Mouse (Mus musculus) layer of hippocampus, postnatal 14 days (tissue): Measurements from ENCODE around the gene Gm10073. TPM values are rescaled to one million over a fixed set of nuclear protein-coding genes. Genes with fewer than 3 reads are reported as not detected.
A peak's percentile ranks its signal among the peaks of the same experiment; 100 is the strongest.
"Not testable (repeated sequence)": the region's sequence is repeated elsewhere in the genome, so short reads cannot be mapped to it uniquely, and the experiment has no call there.

ENCODE experiments used
- DNase-seq, 2 experiments: peaks; one replicate each; pipeline ENCODE4 v3.0.0; 2021 to 2022; ENCODE audit warnings: low spot score in 2 of 2, mixed read lengths in 1 of 2
- total RNA-seq, 2 experiments: library from RNA; stranded (reverse); gene quantifications; 2 replicates each; pipeline ENCODE4 v1.2.3; 2021

The Gm10073 gene
- total RNA-seq, 2 experiments from 2014 or later, result 83.2 to 104 TPM

DNA sequence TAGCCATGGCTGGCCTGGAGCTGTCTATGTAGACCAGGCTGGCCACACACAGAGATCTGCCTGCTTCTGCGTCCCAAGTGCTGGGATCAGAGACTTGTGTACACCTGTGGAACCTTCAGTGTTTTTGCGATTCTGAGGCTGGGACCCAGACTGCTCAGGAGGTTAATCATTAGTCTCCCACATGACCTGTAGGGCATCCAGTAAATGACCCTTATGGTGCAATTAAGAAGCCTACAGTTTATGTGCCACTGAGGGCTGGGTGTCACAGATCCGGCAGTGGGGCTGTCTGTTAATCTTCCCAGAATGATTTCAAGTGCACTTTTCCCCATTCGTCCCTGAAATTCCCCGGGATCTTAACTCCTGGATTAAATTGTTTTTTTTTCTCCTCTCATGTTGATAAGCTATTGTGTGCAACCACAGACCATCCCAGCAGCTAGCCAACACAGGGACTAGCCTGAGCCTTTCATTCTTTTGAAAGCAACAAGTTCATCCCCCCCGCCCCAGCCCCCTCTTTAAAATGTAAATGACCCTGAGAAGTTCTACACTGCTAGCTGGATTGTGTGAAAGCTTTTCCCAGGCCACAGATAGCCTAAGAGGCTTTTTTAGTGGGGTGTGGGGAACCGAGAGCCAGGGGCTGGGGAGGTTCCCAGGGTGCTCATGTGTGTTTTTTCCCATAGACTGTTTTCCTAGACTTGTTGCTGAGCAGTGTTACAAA lies 26.2 kb upstream of the Gm10073 start:
- DNase-seq, result no peak

DNA sequence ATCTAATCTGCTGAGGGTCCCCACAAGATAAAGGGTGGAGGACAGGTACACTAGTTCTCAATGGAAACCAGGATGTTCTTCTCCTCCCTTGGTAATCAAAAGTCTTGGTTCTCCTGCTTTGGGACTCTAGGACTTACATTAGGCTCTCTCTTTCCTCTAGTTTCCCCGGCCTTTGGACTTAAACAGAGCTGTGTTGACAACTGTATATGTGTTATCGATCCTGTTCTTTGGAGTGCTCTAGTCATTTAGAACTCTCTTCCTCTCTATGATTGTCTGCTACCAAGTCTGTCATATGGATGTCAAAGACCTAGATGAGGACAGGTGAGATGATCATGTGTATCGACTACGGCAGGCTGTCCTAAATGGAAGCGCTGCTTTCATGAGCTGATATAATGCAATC lies 23.8 kb upstream of the Gm10073 start:
- no peak for DNase-seq

DNA sequence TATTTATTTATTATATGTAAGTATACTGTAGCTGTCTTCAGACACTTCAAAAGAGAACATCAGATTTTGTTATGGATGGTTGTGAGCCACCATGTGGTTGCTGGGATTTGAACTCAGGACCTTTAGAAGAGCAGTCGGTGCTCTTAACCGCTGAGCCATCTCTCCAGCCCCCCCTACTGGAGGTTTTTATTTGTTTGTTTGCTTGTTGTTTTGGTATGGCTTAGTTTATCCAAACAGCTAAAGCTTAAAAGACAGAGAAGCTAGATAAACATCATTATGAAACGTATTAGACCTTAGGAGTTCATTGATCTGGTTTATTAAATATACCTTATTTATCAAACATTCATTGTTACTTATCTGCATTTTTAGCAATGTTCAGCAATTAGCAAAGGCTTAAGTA lies 22.4 kb upstream of the Gm10073 start:
- not testable (repeated sequence) for DNase-seq

DNA sequence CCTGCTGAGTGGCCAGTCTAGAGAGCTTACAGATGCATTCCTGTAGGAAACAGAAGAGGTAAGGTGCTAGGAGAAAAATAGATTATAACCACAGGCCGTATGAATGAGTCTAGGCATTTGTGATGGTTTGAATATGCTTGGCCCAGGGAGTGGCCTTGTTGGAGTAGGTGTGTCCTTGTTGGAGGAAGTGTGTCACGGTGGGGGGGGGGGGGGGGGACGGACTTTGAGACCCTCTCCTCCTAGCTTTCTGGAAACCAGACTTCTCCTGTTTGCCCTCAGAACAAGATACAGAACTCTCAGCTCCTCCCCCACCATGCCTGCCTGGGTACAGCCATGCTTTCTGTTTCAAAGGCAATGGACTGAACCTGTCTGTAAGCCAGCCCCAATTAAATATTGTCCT lies 19.2 kb upstream of the Gm10073 start:
- DNase-seq, result no peak

DNA sequence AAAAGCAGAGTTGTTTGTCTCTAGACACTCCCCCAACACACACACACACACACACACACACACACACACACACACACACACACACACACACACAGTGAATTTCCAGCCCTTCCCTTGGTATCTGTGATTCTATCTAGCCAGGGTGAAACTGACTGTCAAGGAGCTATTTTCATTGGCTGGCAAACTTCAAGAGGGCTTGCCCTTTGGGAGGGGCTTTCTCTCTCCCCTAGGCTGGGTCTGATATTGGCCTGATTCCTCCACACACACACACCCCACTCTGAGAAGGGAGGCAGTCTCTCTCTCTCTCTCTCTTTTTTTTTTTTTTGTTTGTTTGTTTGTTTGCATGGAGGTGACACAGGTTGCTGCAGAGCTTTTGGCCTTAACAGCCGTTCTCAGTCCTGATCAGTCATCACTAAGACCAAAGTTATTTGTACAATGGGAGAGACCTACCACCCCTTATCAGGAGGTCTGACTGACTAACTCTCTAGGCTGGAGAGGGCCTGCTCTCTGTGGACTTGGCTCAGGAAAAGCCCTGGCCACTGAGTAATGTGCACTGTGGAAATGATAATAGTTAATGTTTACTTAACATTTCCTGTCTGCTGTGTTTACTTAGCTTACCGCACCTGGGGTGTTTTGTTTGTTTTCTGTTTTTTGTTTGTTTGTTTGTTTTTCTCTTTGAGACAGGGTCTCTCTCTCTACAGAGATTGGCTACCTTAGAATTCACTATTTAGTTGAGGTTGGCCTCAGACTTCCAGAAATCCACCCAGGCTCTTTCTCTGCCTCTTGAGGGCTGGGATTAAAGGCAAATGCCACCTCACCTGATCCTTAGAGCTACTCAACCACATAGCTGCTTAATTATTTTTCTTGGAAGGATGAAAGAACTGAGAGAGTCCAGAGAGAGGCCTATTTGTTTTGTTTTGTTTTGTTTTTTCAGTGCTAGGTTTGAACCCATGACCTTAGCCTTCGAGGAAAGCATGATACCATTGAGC lies 15.5 kb upstream of the Gm10073 start:
- no peak for DNase-seq

DNA sequence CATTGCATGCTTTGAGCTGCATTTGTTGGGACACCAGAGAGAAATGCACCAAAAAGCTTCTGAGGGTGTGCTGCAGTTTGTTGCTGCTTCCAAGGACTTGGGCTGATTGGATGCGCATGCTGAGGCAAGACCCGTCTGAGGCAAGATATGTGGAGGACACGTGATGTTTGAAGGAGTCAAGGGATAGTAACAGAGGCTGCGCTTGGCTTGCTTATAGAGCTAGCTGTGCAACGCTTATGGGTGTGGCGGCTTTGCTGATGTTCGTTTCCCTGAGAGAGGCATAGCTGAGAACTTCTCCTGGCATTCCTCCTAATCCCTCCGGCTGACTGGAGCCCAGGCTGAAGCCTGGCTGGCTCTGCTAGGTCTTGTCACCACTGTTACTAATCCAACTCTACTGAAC lies 13.6 kb upstream of the Gm10073 start:
- DNase-seq, result no peak

DNA sequence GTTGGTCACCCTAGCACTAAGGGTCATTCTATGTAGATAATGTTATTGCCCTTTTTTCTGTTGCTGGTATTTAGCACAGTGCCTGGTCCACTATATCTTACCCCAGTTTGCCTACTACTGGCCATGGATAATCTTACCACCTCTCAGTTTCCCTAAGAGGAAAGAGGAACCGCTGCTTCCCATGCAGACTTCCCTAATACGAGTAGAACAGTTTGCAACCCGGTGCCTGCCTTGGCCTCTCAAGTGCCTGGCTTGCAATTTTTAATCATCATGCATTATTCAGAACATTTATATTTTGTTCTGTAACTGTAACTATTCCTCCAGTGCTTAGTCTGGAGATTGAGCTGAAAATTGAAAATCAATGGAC lies 12.4 kb upstream of the Gm10073 start:
- no peak for DNase-seq

DNA sequence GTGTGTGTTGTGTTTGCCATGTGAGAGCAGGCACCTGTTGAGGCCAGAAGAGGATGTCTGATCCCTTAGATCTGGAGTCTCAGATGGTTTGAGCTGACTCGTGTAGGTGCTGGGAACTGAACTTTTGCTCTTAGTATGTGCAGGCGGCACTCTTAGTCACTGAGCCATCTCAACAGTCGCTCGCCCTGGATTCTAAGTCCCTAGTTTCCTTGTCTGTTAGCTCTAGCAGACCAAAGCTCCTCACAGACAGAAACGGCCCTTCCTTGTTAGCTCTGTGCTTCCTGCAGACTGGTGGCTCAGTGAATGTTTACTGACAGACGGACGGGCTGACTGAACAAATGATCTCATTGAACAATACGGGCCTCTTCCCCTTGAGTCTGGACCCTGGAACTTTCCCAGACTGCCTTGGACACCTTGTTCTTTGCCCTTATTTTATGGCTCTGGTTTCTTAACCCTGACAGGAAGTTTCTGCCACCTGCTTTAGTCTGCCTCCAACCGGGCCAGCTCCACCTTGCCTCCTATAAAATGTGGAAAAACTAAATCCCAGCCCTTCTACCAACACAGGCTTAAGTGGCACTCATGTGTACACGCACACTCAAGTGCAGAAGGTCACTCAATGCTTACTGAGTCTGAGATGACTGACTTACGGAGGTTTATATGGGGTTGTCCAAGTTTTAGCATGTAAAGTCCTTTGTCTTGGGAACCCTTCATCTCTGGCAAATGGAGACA lies 11.8 kb upstream of the Gm10073 start:
- no peak for DNase-seq

DNA sequence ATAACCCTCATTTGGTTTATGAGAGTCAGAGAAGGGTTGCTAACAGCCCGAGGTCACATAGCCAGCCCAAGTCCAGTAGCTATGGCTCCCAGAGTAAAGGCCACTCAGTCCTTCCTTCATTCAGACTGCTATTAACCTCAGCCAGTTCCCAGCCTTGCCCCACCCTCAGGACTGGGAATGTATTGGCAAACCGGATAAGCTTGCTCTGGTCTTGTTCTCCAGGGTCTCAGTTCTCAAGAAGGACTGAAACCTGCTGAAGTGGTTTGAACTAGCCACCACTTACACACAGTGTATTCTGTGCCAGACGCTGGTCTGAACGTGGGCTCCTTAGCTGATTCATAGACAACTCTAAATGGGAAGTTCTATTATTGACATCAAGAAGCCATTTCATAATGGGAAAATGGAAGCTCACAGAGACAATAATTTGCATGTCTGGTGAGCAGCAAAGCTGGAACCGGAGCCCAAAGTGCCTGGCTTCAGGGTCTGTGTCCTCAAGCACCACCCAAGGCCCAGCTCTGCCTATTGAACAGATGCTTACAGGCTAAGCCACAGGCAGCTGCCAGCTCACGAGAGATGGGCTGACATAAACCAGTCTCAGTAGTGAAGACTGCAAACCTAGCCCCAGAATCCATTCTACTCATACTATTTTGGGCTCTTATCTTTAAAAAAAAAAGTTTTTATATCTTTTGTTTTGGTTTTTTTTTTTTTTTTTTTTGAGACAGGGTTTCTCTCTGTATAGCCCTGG lies 8.3 kb upstream of the Gm10073 start:
- DNase-seq, result no peak

DNA sequence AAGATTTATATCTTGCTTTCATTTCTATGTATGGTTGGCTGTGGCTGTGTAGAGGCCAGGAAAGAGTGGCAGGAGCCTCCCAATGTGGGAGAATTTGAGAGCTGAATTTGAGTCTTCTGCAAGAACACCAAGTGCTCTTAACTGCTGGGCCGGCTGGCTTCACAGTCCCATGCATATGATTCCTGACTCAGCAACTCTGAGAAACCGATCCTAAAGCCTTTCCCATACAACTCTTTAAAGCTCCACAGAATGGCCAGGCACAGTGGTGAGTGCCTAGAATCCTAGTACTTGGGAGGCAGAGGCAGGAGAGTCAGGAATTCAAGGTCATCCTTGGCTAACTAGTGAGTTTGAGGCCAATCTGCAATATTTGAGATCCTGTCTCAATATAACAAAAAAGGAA lies 6.2 kb upstream of the Gm10073 start:
- no peak for DNase-seq

DNA sequence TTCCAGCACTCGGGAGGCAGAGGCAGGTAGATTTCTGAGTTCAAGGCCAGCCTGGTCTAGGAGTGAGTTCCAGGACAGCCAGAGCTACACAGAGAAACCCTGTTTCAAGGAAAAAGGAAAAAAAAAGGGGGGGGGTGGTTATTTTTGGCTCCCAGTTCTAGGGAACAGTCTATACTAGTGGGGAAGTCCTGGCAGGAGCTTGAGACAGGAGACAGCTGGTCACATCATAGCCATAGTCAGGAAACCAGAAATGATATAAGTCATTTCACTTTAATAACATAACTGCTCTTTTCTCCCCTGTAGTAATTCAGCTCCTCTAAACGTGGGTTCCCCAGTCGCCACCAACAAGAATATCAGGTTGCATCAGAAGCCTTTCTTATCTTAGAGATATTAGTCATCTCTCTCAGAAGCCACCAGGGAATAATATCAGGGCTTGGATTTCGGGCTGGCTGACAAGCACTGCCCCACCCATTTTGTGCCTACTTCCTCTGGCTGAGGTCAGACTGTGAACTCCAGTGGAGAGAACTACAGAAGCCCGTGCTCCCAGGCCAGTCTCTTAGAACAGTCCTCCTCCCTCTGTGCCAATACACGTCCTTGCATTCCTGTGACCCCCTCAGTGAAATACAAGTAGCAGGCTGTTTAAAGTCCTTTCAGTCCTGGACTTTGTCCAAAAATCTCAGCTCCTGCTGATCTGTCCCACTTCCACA lies 3.7 kb upstream of the Gm10073 start:
- DNase-seq, result no peak

DNA sequence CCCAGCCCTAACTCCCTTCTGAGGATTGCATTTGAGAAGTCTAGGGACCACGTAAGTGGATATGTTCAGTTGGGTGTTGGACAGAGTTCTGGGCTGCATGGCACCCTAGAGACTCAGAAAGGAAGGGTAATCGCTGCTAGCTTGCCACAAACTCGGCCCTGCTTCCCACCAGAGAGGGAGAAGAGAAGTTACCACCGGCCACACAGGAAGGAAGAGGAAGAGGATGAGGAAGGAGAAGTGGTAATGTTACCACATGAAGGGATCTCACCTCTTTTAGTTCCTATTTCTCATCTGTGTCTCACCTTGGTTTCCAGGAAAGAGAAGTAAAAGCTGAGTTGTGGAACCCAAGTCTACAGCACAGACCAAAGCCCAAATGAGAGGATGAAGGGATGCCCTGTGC lies 1.0 kb upstream of the Gm10073 start:
- no peak for DNase-seq

DNA sequence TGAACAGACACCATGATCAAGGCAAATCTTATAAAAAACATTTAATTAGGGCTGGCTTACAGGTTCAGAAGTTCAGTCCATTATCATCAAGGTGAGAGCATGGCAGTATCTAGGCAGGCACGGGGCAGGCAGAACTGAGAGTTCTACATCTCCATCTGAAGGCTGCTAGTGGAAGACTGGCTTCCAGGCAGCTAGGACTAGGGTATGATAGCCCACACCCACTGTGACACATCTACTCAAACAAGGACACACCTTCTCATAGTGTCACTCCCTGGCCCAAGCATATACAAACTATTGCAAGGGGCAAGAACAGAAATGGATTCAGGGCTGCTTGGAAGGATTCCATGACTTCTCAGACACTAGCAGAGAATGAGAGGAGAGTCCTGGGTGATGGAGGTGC lies 1.1 kb downstream of the Gm10073 start:
- DNase-seq, result not testable (repeated sequence)

DNA sequence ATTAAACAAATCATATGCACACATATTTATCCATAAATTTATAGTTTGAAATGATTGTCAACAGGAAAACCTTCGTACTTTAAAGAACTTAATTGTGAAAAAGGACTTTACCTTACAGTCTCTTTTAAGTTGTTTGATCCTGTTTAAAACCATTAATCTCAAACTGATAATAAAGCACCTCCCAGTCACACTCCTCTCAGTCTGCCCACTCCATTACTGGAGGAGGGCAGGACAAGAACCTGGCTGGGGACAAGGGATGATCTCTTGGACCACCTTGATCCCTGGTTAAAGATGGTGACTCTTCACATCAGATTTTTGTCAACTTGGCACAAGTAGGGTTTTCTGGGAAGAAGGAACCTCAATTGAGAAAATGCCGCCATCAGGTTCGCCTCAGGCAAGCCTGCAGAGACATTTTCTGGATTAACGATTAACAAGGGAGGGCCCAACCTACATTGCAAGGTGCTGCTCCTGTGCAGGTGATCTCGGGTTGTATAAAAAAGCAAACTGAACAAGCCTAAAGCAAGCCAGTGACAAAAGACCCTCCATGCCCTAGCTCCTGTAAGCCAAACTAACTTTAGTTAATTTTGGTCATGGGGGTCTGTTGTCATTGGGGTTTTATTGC lies 1.6 kb downstream of the Gm10073 start:
- no peak for DNase-seq

DNA sequence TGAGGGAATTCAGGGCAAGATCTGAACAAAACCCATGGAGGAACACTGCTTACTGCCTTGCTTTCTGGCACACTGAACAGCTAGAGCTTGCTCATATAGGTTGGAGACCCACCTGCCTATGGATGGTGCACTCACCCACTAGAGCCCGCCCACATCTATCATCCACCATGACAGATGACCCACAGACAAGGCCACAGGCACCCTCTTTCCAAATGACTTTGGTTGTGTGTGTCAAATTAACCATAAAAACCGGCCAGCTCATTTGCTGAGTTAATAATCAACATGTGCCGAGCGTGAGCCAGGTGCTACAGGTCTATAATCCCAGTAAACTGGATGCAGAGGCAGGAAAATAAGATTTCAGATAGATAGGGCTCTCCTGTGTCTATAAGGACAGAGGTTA lies 2.9 kb downstream of the Gm10073 start:
- DNase-seq, result no peak

DNA sequence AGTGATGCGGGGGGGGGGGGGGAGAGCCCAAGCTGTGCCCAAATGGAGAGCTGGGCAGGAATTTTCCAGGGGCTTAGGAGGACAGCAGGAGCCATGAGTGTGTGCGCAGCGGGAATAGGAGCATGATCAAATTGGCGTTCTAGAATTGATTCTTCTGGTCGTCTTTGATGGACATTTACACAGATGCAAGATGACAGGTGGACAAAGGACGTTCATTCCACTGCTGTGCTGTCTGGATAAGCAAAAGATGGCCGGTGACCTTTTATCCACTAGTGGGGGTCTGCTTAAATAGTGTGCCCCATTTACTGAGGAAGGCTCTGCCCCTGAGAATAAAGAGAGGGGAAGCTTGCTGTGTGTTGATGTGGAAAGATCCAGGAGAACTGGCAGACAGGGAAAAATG lies 4.3 kb downstream of the Gm10073 start:
- DNase-seq, result no peak

DNA sequence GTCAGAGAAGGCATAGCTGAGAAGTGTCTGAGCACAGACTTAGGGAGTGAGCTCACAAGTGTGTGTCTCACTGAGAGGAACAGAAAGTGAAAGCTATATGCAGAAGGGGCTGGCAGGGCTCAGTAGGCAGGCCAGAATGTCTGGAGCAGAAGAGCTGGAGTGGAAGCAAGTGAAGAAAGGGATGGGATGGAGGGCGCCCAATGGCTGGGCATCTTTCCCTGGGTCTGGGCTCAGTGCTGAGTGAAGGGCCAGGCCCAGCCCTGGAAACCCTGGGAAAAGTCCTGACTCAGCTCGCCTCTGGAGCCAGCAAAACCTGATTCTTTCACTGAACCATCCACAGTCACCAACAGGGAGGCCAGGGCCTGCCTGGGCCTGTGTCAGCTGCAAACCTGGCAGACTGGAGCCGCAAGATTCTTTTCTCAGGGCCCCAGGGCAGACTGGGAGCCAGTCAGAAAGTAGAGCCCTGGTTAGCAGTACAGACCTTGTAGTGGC lies 9.5 kb downstream of the Gm10073 start:
- DNase-seq, result no peak

DNA sequence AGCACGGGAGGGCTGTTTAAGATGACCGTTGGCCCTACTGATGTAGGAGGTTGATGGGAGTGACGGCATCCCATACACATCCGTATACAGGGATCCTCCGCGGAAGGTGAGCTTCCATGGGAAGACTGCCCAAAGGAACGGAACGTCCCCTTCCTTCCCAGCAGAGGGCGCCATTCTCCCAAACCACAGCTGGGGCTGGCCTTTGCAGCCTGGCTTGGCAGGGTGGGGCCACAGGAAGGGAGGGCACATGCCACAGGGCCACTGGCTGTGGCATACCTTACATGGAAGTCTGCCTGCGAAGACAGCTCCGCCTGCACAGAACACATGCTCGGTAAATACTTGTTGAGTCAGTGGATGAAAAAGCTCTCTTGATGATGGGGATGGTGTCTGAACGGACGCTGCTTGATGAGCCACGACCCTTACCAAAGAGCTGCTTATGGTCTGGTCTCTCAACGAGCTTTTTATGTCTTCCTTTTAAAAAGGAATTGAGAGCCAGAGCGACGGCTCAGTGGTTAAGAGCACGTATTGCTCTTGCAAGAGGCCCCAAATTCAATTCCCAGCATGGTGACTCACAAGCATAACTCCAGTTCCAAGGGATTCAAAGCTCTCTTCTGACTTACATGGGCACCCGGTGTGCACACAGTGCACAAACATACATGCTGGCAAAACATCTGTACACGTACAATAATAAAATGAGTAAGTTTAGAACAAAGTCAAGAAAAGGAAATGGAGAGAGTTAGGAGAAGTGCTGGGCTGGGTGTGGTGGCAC lies 12.0 kb downstream of the Gm10073 start:
- peak; percentile 16 for DNase-seq

DNA sequence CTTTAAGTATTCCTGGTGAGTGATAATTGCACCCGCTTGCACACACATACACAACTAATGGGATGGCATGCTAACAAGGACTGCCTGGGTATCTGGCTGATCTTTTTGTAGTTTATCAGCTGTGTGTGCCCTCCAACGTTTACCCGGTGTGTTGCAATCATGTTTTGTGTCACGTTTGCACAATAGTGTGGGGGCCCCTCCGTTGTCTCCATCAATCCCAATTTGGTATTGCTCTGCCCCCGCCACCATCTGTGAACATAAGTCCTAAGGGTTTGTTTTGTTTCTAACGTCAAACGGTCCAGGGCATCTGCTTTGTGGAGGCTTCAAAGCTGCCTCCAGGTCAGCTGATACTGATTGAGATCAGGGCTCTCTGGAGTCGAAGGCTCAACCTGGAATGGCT lies 13.4 kb downstream of the Gm10073 start:
- peak in 1 of 2 experiments; percentile 18 for DNase-seq
